Mouse (Mus musculus) right cerebral cortex, postnatal 4 days (tissue): ENCODE measurements around the gene Rps6kl1.
A peak's percentile ranks its signal among the peaks of the same experiment; 100 is the strongest.
"Not testable (repeated sequence)": the region's sequence is repeated elsewhere in the genome, so short reads cannot be mapped to it uniquely, and the experiment has no call there.

ENCODE experiments used
- DNase-seq: peaks from one replicate; pipeline ENCODE4 v3.0.0-alpha.2; 2022

Gene Rps6kl1

GRCm38 (mm10) chr12:85175087-85175675, 24.1 kb upstream of the Rps6kl1 start:
- DNase-seq = no peak

- no peak for DNase-seq
Measured at GRCm38 (mm10) chr12:85174016-85174415, 23.0 kb upstream of the Rps6kl1 start.

GRCm38 (mm10) chr12:85170948-85171307, 19.9 kb upstream of the Rps6kl1 start:
- no peak for DNase-seq

- no peak for DNase-seq
Measured at GRCm38 (mm10) chr12:85170284-85170947, 19.4 kb upstream of the Rps6kl1 start.

GRCm38 (mm10) chr12:85169877-85170276, 18.8 kb upstream of the Rps6kl1 start:
- DNase-seq = no peak

- DNase-seq = peak; percentile 96
Measured at GRCm38 (mm10) chr12:85169117-85169858, 18.2 kb upstream of the Rps6kl1 start.

- DNase-seq = no peak
Measured at GRCm38 (mm10) chr12:85166631-85167030, 15.6 kb upstream of the Rps6kl1 start.

GRCm38 (mm10) chr12:85164996-85165395, 13.9 kb upstream of the Rps6kl1 start:
- DNase-seq = no peak

GRCm38 (mm10) chr12:85159592-85159991, 8.5 kb upstream of the Rps6kl1 start:
- DNase-seq = no peak

GRCm38 (mm10) chr12:85158801-85159200, 7.7 kb upstream of the Rps6kl1 start:
- no peak for DNase-seq

- no peak for DNase-seq
Measured at GRCm38 (mm10) chr12:85157797-85158460, 6.9 kb upstream of the Rps6kl1 start.

GRCm38 (mm10) chr12:85156324-85156723, 5.3 kb upstream of the Rps6kl1 start:
- no peak for DNase-seq

- DNase-seq = no peak
Measured at GRCm38 (mm10) chr12:85153011-85153410, 1.9 kb upstream of the Rps6kl1 start.

- no peak for DNase-seq
Measured at GRCm38 (mm10) chr12:85150321-85151001, 603 bp downstream of the Rps6kl1 start.

- no peak for DNase-seq
Measured at GRCm38 (mm10) chr12:85146881-85147280, 4.2 kb downstream of the Rps6kl1 start.

GRCm38 (mm10) chr12:85146355-85146754, 4.7 kb downstream of the Rps6kl1 start:
- DNase-seq = no peak

GRCm38 (mm10) chr12:85145630-85146029, 5.4 kb downstream of the Rps6kl1 start:
- no peak for DNase-seq

GRCm38 (mm10) chr12:85144821-85145220, 6.2 kb downstream of the Rps6kl1 start:
- no peak for DNase-seq

- DNase-seq = not testable (repeated sequence)
Measured at GRCm38 (mm10) chr12:85144276-85144675, 6.8 kb downstream of the Rps6kl1 start.

- DNase-seq = peak; percentile 86
Measured at GRCm38 (mm10) chr12:85142803-85143202, 8.3 kb downstream of the Rps6kl1 start.

- DNase-seq = no peak
Measured at GRCm38 (mm10) chr12:85141096-85141495, 10.0 kb downstream of the Rps6kl1 start.

GRCm38 (mm10) chr12:85140036-85140701, 10.9 kb downstream of the Rps6kl1 start:
- no peak for DNase-seq
